Mouse (Mus musculus) CH12.LX (cell line): ENCODE data around the gene Galnt16.

ENCODE experiments used
- CTCF ChIP-seq, 2 experiments: IDR thresholded peaks in 1 of 2; conservative IDR thresholded peaks in 1 of 2; 2 replicates each; pipeline ENCODE4 v1.5.1; 2011 to 2012; ENCODE audit warnings: low read depth in 2 of 2, low read length in 2 of 2, improper control_type of control experiment in 1 of 2, inconsistent platforms in 1 of 2, mild to moderate bottlenecking in 1 of 2, moderate library complexity in 1 of 2
- ELF1 ChIP-seq: IDR thresholded peaks from 2 replicates; pipeline ENCODE4 v1.6.1; 2014; ENCODE audit warnings: low read depth, mild to moderate bottlenecking, inconsistent platforms, low read length, improper control_type of control experiment
- EP300 ChIP-seq: IDR thresholded peaks from 2 replicates; pipeline ENCODE4 v1.6.1; 2011; ENCODE audit warnings: low read length, improper control_type of control experiment
- HCFC1 ChIP-seq: IDR thresholded peaks from 2 replicates; pipeline ENCODE4 v1.6.1; 2012; ENCODE audit warnings: low read depth, mild to moderate bottlenecking, inconsistent platforms, low read length, improper control_type of control experiment
- JUND ChIP-seq: conservative IDR thresholded peaks from 2 replicates; pipeline ENCODE4 v1.6.1; 2011; ENCODE audit warnings: low read depth, low read length, improper control_type of control experiment
- POLR2A ChIP-seq: IDR thresholded peaks from 2 replicates; pipeline ENCODE4 v1.6.1; 2011; ENCODE audit warnings: low read depth, mild to moderate bottlenecking, improper control_type of control experiment, low read length
- TBP ChIP-seq: conservative IDR thresholded peaks from 2 replicates; pipeline ENCODE4 v1.6.1; 2011; ENCODE audit warnings: low read depth, low read length, improper control_type of control experiment

DNA sequence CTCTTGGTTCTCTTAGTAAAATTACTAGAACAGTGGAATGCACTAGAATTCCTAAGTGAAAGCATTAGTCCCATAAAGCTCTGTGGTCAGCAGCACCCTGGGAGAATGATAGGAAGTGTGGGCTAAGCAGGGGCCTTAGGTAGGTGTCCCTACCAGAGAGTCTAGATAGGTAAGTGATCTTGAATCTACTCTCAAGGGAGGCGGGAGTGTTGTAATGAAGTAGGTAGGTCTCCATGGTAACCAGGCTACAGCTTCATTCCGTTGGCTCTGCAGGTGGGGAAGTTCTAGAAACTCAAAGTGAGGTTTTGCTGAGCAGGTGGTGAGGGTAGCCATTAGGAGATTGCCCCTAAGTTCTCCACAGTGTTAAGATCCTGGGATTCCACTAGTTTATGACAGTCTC is 47.7 kb downstream of the Galnt16 start:
- no peak for TF ChIP-seq HCFC1
- no peak for TF ChIP-seq ELF1
- TF ChIP-seq JUND, result no peak
- no peak for TF ChIP-seq TBP
- no peak for TF ChIP-seq CTCF (conservative IDR thresholded peaks at IDR 0.05 in 1 of 2, IDR thresholded peaks at IDR 0.05 in 1 of 2; ENCODE audit: low read depth in 2 of 2, low read length in 2 of 2)
- TF ChIP-seq EP300, result no peak
- TF ChIP-seq POLR2A, result no peak
